Mouse (Mus musculus) kidney, adult 9 months (tissue): ENCODE data around the gene Tm4sf19.

Experiments
- DNase-seq: peaks from one replicate; pipeline ENCODE4 v3.0.0; 2022

The Tm4sf19 gene

GRCm38 (mm10) chr16:32400267-32400666 lies at the start of gene Tm4sf19:
Gene Tm4sf19, plus strand, starts transcription at chr16:32400506.
- DNase-seq, result no peak

- no peak for DNase-seq
Measured at GRCm38 (mm10) chr16:32350776-32351175, 49.5 kb upstream of the Tm4sf19 start.

- DNase-seq, result no peak
Measured at GRCm38 (mm10) chr16:32363530-32363929, 36.8 kb upstream of the Tm4sf19 start.

GRCm38 (mm10) chr16:32371351-32371750 lies 29.0 kb upstream of the Tm4sf19 start:
- peak; percentile 65 for DNase-seq

- DNase-seq, result peak; percentile 48
Measured at GRCm38 (mm10) chr16:32379575-32379974, 20.7 kb upstream of the Tm4sf19 start.

- no peak for DNase-seq
Measured at GRCm38 (mm10) chr16:32382901-32383300, 17.4 kb upstream of the Tm4sf19 start.

- no peak for DNase-seq
Measured at GRCm38 (mm10) chr16:32384885-32385284, 15.4 kb upstream of the Tm4sf19 start.

- DNase-seq, result peak; percentile 27
Measured at GRCm38 (mm10) chr16:32386826-32387225, 13.5 kb upstream of the Tm4sf19 start.

GRCm38 (mm10) chr16:32389049-32389448 lies 11.3 kb upstream of the Tm4sf19 start:
- no peak for DNase-seq

- no peak for DNase-seq
Measured at GRCm38 (mm10) chr16:32389841-32390240, 10.5 kb upstream of the Tm4sf19 start.

GRCm38 (mm10) chr16:32390882-32391281 lies 9.4 kb upstream of the Tm4sf19 start:
- no peak for DNase-seq

- DNase-seq, result no peak
Measured at GRCm38 (mm10) chr16:32395679-32396540, 4.4 kb upstream of the Tm4sf19 start.

GRCm38 (mm10) chr16:32396541-32396835 lies 3.8 kb upstream of the Tm4sf19 start:
- DNase-seq, result no peak

- DNase-seq, result no peak
Measured at GRCm38 (mm10) chr16:32398206-32398605, 2.1 kb upstream of the Tm4sf19 start.

- no peak for DNase-seq
Measured at GRCm38 (mm10) chr16:32401335-32401965, 1.1 kb downstream of the Tm4sf19 start.

- DNase-seq, result no peak
Measured at GRCm38 (mm10) chr16:32402818-32403217, 2.5 kb downstream of the Tm4sf19 start.

GRCm38 (mm10) chr16:32405716-32406115 lies 5.4 kb downstream of the Tm4sf19 start:
- no peak for DNase-seq

GRCm38 (mm10) chr16:32406671-32407070 lies 6.4 kb downstream of the Tm4sf19 start:
- no peak for DNase-seq

- no peak for DNase-seq
Measured at GRCm38 (mm10) chr16:32407730-32408129, 7.4 kb downstream of the Tm4sf19 start.

- DNase-seq, result no peak
Measured at GRCm38 (mm10) chr16:32417457-32417856, 17.2 kb downstream of the Tm4sf19 start.

- DNase-seq, result peak; percentile 96
Measured at GRCm38 (mm10) chr16:32419517-32420483, 19.5 kb downstream of the Tm4sf19 start, which contains the start of gene Tctex1d2. Gene Tctex1d2, plus strand, starts transcription at chr16:32419702.

GRCm38 (mm10) chr16:32427506-32427905 lies 27.2 kb downstream of the Tm4sf19 start:
- peak; percentile 85 for DNase-seq

GRCm38 (mm10) chr16:32430474-32431046 lies 30.3 kb downstream of the Tm4sf19 start, which contains the start of gene Pcyt1a:
Gene Pcyt1a, plus strand, starts transcription at chr16:32430921.
- peak; percentile 96 for DNase-seq
